Mouse (Mus musculus) embryonic facial prominence, embryonic 11.5 days (tissue): ENCODE measurements around the gene Nav2. TPM values are rescaled to one million over a fixed set of nuclear protein-coding genes. Genes with fewer than 3 reads are reported as not detected.

Source experiments
- ATAC-seq: fragments of 200-750 bp; cut with Nextera tagmentation; replicated peaks from 2 replicates; pipeline ENCODE4 v1.8.0; 2017; ENCODE audit warnings: low read depth; ENCODE audit not compliant: insufficient number of reproducible peaks, low FRiP score, low TSS enrichment
- DNase-seq: peaks from one replicate; pipeline ENCODE4 v3.0.0-alpha.2; 2015; ENCODE audit warnings: low spot score
- H3K27ac ChIP-seq: fragments of 300-500 bp; sonication (generic); replicated peaks from 2 replicates; pipeline ENCODE4 v1.5.1; 2014; ENCODE audit warnings: mild to moderate bottlenecking, low read depth, low read length, control low read depth
- H3K27me3 ChIP-seq: fragments of 300-500 bp; sonication (generic); 2 replicates; pipeline ENCODE4 v1.6.1; 2014; ENCODE audit warnings: mild to moderate bottlenecking, low read length, moderate library complexity, mixed read lengths; ENCODE audit not compliant: control insufficient read depth, insufficient read depth
- H3K36me3 ChIP-seq: fragments of 300-500 bp; sonication (generic); replicated peaks from 2 replicates; pipeline ENCODE4 v1.6.1; 2014; ENCODE audit warnings: low read depth, mild to moderate bottlenecking, low read length, moderate library complexity, mixed read lengths; ENCODE audit not compliant: control insufficient read depth, insufficient read depth
- H3K4me1 ChIP-seq: fragments of 300-500 bp; sonication (generic); 2 replicates; pipeline ENCODE4 v1.6.1; 2014; ENCODE audit warnings: low read length, mixed read lengths; ENCODE audit not compliant: control insufficient read depth, insufficient read depth
- H3K4me2 ChIP-seq: fragments of 300-500 bp; sonication (generic); 2 replicates; pipeline ENCODE4 v1.6.1; 2014; ENCODE audit warnings: low read depth, mild to moderate bottlenecking, control low read depth, low read length, moderate library complexity
- H3K4me3 ChIP-seq: fragments of 300-500 bp; sonication (generic); 2 replicates; pipeline ENCODE4 v1.5.1; 2014; ENCODE audit warnings: low read depth, low read length, control low read depth
- H3K9ac ChIP-seq: fragments of 300-500 bp; sonication (generic); replicated peaks from 2 replicates; pipeline ENCODE4 v1.6.1; 2014; ENCODE audit warnings: mild to moderate bottlenecking, control low read depth, low read length
- H3K9me3 ChIP-seq: fragments of 300-500 bp; sonication (generic); replicated peaks from 2 replicates; pipeline ENCODE4 v1.6.1; 2016; ENCODE audit warnings: mild to moderate bottlenecking, low read length, inconsistent platforms, mixed read lengths; ENCODE audit not compliant: control insufficient read depth
- WGBS: fragments of 180-500 bp; shearing (Covaris S2); extraction: QIAGEN DNeasy Blood & Tissue Kit; methylation state at CpG from one replicate; pipeline ENCODE4 v1.1.7; 2014; 5-methylcytosine and 5-hydroxymethylcytosine counted together
- polyA plus RNA-seq: library from polyadenylated mRNA; unstranded; fragments of >200 nt; fragmentation: Nextera tagmentation; extraction: Ambion mirVana; gene quantifications from 2 replicates; pipeline ENCODE4 v1.2.1, GENCODE M21; 2014

The Nav2 gene
- 7.3 and 8.0 TPM in 2 replicates for polyA plus RNA-seq

DNA sequence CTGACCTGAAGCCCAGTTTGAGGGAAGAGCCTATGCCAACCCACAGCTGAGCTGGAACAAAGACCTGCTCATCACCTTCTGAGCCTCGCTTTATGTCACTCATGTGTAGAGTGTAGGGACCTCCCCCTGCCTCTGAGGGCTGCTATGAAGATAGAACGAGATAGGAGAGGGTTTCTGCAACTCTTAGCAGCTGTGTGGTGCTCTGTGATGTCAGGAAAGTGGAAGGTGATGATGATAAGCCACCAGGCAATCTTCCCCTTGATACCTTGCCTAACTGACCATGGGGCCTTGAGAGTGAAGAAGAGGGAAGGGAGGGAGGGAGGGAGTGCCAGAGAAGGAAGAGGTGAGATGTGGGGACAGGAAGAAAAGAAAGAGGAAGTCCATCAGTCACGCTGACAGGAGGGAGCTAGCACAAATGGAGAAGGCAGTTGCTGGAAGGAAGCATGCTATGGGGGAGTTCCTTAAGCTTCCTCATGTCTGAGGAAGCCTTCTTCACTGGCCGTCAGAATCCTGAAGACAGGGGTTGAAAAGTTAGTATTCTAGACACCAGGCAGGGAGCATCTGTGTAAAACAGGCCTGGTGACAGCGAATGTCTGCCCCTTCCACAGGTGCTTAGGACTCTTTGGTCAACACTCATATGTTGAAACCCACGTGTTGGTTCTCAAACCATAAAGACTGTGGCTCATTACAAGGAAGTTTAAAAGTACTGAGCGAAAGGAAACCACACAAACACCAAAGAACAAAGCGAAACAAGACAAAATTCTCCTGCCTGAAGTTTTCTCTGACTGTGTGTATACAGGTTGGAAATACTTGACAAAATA is at the start of gene Nav2:
Gene Nav2 (plus strand): TSS at position 196 of the 821 bp plus-strand sequence.
- no peaks in the 10 kb centered on the region for H3K4me1 ChIP-seq
- no peak within 1 kb of the TSS for H3K9ac ChIP-seq
- ATAC-seq (no peak), DNase-seq (no peak)
- no peak within 1 kb of the TSS for H3K4me3 ChIP-seq
- no peaks in the 10 kb centered on the region for H3K36me3 ChIP-seq
- no peak within 1 kb of the TSS for H3K27ac ChIP-seq
- no peak within 1 kb of the TSS for H3K4me2 ChIP-seq
- 65% methylated on average over 8 of the region's 8 CpGs for whole genome bisulfite sequencing
- H3K9me3 ChIP-seq, result no peaks in the 10 kb centered on the region
- H3K27me3 ChIP-seq, result no peaks in the 10 kb centered on the region

GRCm38 (mm10) chr7:48859362-48859761 is 49.2 kb upstream of the Nav2 start:
- H3K27ac ChIP-seq, result no peak overlapping the region
- H3K4me2 ChIP-seq, result no peak overlapping the region
- no peaks in the 10 kb centered on the region for H3K36me3 ChIP-seq
- DNase-seq, result no peak
- no peaks in the 10 kb centered on the region for H3K27me3 ChIP-seq
- 90% methylated on average over 4 of the region's 4 CpGs for WGBS
- no peaks in the 10 kb centered on the region for H3K9me3 ChIP-seq
- ATAC-seq, result no peak
- H3K4me3 ChIP-seq, result no peak overlapping the region
- H3K4me1 ChIP-seq, result no peaks in the 10 kb centered on the region
- no peak overlapping the region for H3K9ac ChIP-seq

DNA sequence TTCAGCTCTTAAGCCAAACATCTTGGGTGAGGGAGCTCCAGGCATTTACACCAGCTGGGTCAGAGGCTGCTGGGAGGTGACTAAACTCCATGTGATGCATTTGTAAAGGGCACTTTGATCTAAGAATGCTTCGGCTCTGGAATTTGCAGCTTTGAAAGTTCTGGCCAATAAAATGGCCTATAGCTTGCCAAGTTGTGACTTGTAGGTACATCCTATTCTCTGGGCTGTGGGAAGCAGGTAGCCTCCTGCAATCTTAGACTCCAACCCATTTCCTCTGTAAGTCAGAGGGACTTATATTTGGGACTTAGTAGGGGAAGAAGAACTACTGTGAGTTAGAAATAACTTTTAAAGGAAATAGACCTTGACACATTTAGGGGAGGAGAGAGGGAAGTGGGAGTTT is 47.6 kb upstream of the Nav2 start:
- WGBS, result 52% methylated on average over 1 of the region's 1 CpGs
- H3K27ac ChIP-seq, result no peak overlapping the region

DNA sequence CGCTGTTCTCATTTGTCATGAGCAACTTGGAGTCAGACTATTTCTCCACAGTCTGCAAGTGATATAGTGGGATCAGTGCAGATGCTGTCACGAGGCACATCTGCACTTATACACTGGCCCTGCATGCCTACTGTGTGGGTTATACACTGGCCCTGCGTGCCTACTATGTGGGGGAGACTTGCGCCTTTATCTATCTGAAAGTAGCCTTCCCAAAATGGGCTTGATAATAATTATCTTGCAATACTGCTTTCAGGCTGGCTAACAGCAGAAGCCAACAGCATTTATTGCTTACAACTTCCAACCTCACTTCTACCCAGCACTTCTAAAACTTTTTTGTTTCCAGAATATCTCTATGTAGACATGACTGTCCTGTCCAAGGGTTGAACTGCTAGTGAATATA is 46.7 kb upstream of the Nav2 start:
- Histone ChIP-seq H3K27me3 (no peaks in the 10 kb centered on the region), H3K4me1 (no peaks in the 10 kb centered on the region), H3K4me2 (no peak overlapping the region), H3K36me3 (no peaks in the 10 kb centered on the region), H3K9me3 (no peaks in the 10 kb centered on the region), H3K4me3 (no peak overlapping the region), H3K27ac (no peak overlapping the region), H3K9ac (no peak overlapping the region)
- no peak for DNase-seq
- 92% methylated on average over 4 of the region's 4 CpGs for WGBS
- no peak for ATAC-seq

More for the DNA sequence above, 47.6 kb upstream of the Nav2 start:
- no peak for ATAC-seq
- Histone ChIP-seq H3K36me3 (no peaks in the 10 kb centered on the region), H3K9ac (no peak overlapping the region), H3K4me1 (no peaks in the 10 kb centered on the region), H3K9me3 (no peaks in the 10 kb centered on the region), H3K27me3 (no peaks in the 10 kb centered on the region), H3K4me2 (no peak overlapping the region), H3K4me3 (no peak overlapping the region)
- no peak for DNase-seq

DNA sequence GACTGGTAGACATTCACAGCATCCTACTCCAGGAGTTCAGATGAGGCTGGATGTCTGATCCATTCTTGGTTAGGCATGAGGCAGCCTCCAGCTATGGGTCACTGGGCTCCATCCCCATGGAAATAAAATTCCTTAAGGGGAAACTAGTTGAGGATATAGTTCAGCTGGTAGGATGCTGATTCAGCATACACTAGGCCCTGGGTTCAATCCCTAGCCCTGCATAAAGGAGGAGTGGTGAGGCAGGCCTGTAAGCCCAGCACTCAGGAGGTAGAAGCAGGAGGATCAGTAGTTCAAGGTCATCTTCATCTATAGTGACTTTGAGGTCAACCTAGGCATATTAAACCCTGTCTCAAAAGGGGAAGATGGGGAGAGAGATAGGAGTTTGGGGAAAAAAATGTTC is 44.3 kb upstream of the Nav2 start:
- Histone ChIP-seq H3K27ac (no peak overlapping the region), H3K9me3 (no peaks in the 10 kb centered on the region), H3K9ac (no peak overlapping the region), H3K27me3 (no peaks in the 10 kb centered on the region), H3K4me2 (no peak overlapping the region), H3K36me3 (no peaks in the 10 kb centered on the region), H3K4me1 (no peaks in the 10 kb centered on the region), H3K4me3 (no peak overlapping the region)
- no peak for ATAC-seq
- DNase-seq, result no peak

GRCm38 (mm10) chr7:48864671-48865458 is 43.7 kb upstream of the Nav2 start:
- Histone ChIP-seq H3K9me3 (no peaks in the 10 kb centered on the region), H3K27ac (no peak overlapping the region), H3K36me3 (no peaks in the 10 kb centered on the region; the same call in 1 of the 2 replicates), H3K9ac (no peak overlapping the region), H3K4me3 (no peak overlapping the region), H3K4me1 (no peaks in the 10 kb centered on the region), H3K4me2 (no peak overlapping the region), H3K27me3 (no peaks in the 10 kb centered on the region)
- DNase-seq (no peak), ATAC-seq (no peak)
- 90% methylated on average over 9 of the region's 9 CpGs for WGBS

DNA sequence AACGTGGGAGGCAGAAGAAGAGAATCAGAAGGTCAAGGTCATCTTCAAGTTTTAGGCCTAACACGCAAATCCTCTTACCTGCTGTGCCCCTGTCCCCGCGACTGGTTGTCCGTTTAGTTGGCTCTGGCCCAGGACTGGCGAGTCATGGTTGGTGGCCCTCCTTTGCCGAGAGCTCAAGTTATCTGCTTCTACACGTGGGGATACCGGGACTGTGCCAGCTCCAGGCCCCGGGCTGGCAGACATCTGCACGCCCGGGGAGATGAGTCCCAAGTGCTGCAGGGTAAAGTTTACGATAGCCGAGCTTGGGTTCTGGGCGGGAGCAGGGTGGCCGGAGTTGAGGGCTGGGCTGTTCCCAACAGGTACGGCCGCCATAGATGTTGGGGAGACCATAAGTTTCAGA is 40.9 kb upstream of the Nav2 start:
- Histone ChIP-seq H3K9me3 (no peaks in the 10 kb centered on the region), H3K4me3 (no peak overlapping the region)
- WGBS, result 94% methylated on average over 18 of the region's 18 CpGs

GRCm38 (mm10) chr7:48870144-48870543 is 38.4 kb upstream of the Nav2 start:
- WGBS, result 83% methylated on average over 6 of the region's 6 CpGs
- H3K36me3 ChIP-seq, result peaks cover 5% of the 10 kb centered on the region; the same call in 1 of the 2 replicates
- ATAC-seq, result no peak

More for the DNA sequence above, 40.9 kb upstream of the Nav2 start:
- Histone ChIP-seq H3K36me3 (peaks cover under 1% of the 10 kb centered on the region; the same call in 1 of the 2 replicates), H3K4me1 (no peaks in the 10 kb centered on the region), H3K27me3 (no peaks in the 10 kb centered on the region), H3K4me2 (no peak overlapping the region), H3K27ac (no peak overlapping the region), H3K9ac (no peak overlapping the region)
- ATAC-seq (no peak), DNase-seq (no peak)

More at GRCm38 (mm10) chr7:48870144-48870543, 38.4 kb upstream of the Nav2 start:
- no peaks in the 10 kb centered on the region for H3K4me1 ChIP-seq
- no peak overlapping the region for H3K27ac ChIP-seq
- H3K4me3 ChIP-seq, result no peak overlapping the region
- DNase-seq, result no peak
- no peaks in the 10 kb centered on the region for H3K27me3 ChIP-seq
- no peaks in the 10 kb centered on the region for H3K9me3 ChIP-seq
- no peak overlapping the region for H3K4me2 ChIP-seq
- no peak overlapping the region for H3K9ac ChIP-seq
